Mouse (Mus musculus) neural tube, embryonic 12.5 days (tissue): ENCODE measurements around the gene Pxn. TPM values are rescaled to one million over a fixed set of nuclear protein-coding genes. Genes with fewer than 3 reads are reported as not detected.
"Not testable (repeated sequence)": the region's sequence is repeated elsewhere in the genome, so short reads cannot be mapped to it uniquely, and the experiment has no call there.

Experiments used
- ATAC-seq: fragments of 200-750 bp; cut with Nextera tagmentation; 2 replicates; pipeline ENCODE4 v1.8.0; 2017; ENCODE audit warnings: low read depth, mild to moderate bottlenecking, moderate TSS enrichment, moderate library complexity; ENCODE audit not compliant: low FRiP score
- H3K27ac ChIP-seq: fragments of 300-500 bp; sonication (generic); 2 replicates; pipeline ENCODE4 v1.5.1; 2016
- H3K27me3 ChIP-seq: fragments of 300-500 bp; sonication (generic); replicated peaks from 2 replicates; pipeline ENCODE4 v1.6.1; 2016; ENCODE audit warnings: mild to moderate bottlenecking
- H3K36me3 ChIP-seq: fragments of 300-500 bp; sonication (generic); 2 replicates; pipeline ENCODE4 v1.6.1; 2016; ENCODE audit warnings: mild to moderate bottlenecking
- H3K4me1 ChIP-seq: fragments of 300-500 bp; sonication (generic); 2 replicates; pipeline ENCODE4 v1.6.1; 2016
- H3K4me2 ChIP-seq: fragments of 300-500 bp; sonication (generic); replicated peaks from 2 replicates; pipeline ENCODE4 v1.6.1; 2016; ENCODE audit warnings: mild to moderate bottlenecking
- H3K4me3 ChIP-seq: fragments of 300-500 bp; sonication (generic); 2 replicates; pipeline ENCODE4 v1.5.1; 2016
- H3K9ac ChIP-seq: fragments of 300-500 bp; sonication (generic); 2 replicates; pipeline ENCODE4 v1.6.1; 2016; ENCODE audit warnings: mild to moderate bottlenecking
- H3K9me3 ChIP-seq: fragments of 300-500 bp; sonication (generic); 2 replicates; pipeline ENCODE4 v1.6.1; 2016; ENCODE audit warnings: mild to moderate bottlenecking
- WGBS: fragments of 180-500 bp; shearing (Covaris S2); methylation state at CpG from one replicate; pipeline ENCODE4 v1.1.7; 2016; 5-methylcytosine and 5-hydroxymethylcytosine counted together
- polyA plus RNA-seq: library from polyadenylated mRNA; unstranded; fragments of >200 nt; fragmentation: Nextera tagmentation; extraction: Ambion mirVana; gene quantifications from 2 replicates; pipeline ENCODE4 v1.2.1, GENCODE M21; 2016

Gene Pxn
- polyA plus RNA-seq, 1 experiment from 2014 or later: 33.5 TPM

- Histone ChIP-seq H3K4me3 (peak overlapping the region; percentile 98), H3K9ac (peak overlapping the region; percentile 89), H3K4me2 (peak overlapping the region; percentile 81), H3K27me3 (no peaks in the 10 kb centered on the region), H3K4me1 (peaks cover 38% of the 10 kb centered on the region), H3K36me3 (peaks cover 36% of the 10 kb centered on the region), H3K27ac (peak overlapping the region; percentile 60; the same call in 1 of the 2 replicates), H3K9me3 (no peaks in the 10 kb centered on the region)
- under 1% methylated on average over 44 of the region's 46 CpGs for WGBS
- ATAC-seq: peak; percentile 42
Observed at GRCm38 (mm10) chr5:115565403-115565802, 58.9 kb downstream of the Pxn start.

DNA sequence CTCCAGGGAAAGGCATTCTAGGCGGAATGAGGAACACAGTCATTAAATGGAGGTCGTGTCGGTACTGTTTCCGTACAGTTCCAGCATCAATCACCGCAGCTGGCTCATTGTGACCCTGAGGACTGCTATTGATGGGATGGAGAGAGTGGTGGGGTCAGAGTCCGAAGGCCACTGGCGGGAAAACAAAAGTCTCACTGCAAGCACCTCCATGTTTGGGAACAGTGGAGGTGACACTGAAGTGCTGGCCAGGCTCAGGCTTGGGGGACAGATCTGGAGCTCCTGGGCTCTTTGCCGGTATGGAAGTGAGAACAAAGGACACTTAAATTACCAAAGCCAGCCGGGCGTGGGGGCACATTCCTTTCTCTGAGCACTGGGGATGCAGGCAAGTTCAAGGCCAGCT lies 62.2 kb downstream of the Pxn start:
- ATAC-seq: no peak
- no peak overlapping the region for H3K9ac ChIP-seq
- H3K9me3 ChIP-seq: no peaks in the 10 kb centered on the region
- no peak overlapping the region for H3K27ac ChIP-seq
- H3K27me3 ChIP-seq: no peaks in the 10 kb centered on the region
- H3K4me2 ChIP-seq: no peak overlapping the region
- WGBS: 38% methylated on average over 10 of the region's 10 CpGs
- no peak overlapping the region for H3K4me3 ChIP-seq
- H3K36me3 ChIP-seq: peaks cover 33% of the 10 kb centered on the region
- peaks cover 30% of the 10 kb centered on the region for H3K4me1 ChIP-seq

- 78% methylated on average over 11 of the region's 11 CpGs for WGBS
- Histone ChIP-seq H3K27me3 (no peaks in the 10 kb centered on the region), H3K4me3 (no peak overlapping the region), H3K9ac (no peak overlapping the region), H3K4me2 (no peak overlapping the region), H3K9me3 (no peaks in the 10 kb centered on the region), H3K27ac (no peak overlapping the region), H3K36me3 (peaks cover 35% of the 10 kb centered on the region), H3K4me1 (peaks cover 24% of the 10 kb centered on the region)
- no peak for ATAC-seq
Observed at GRCm38 (mm10) chr5:115569308-115569707, 62.8 kb downstream of the Pxn start.

- no peak overlapping the region for H3K27ac ChIP-seq
- H3K9ac ChIP-seq: no peak overlapping the region
- H3K27me3 ChIP-seq: no peaks in the 10 kb centered on the region
- peaks cover 39% of the 10 kb centered on the region for H3K36me3 ChIP-seq
- no peak for ATAC-seq
- H3K9me3 ChIP-seq: no peaks in the 10 kb centered on the region
- no peak overlapping the region for H3K4me3 ChIP-seq
- 85% methylated on average over 4 of the region's 4 CpGs for WGBS
- H3K4me2 ChIP-seq: no peak overlapping the region
- H3K4me1 ChIP-seq: peaks cover 20% of the 10 kb centered on the region
Observed at GRCm38 (mm10) chr5:115569721-115570120, 63.2 kb downstream of the Pxn start.

DNA sequence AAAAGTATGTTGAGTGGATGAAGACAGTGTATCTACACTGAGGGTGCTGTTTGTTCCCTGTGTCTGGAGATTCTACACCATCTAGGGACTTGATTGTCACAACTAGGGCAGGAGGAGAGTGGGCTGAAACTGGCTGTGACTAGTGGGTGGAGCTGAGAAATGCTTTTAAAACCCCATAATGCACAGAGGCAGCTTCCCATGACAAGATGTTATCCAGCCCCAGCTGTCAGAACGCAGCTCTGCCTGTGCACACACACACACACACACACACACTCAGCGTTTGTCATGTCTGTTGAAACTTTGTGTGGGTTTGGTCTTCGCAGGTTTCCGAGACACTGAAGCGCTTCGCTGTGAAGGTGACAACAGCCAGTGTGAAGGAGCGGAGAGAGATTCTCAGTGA lies 64.6 kb downstream of the Pxn start:
- Histone ChIP-seq H3K4me1 (peaks cover 12% of the 10 kb centered on the region), H3K27ac (no peak overlapping the region), H3K4me2 (no peak overlapping the region), H3K27me3 (no peaks in the 10 kb centered on the region), H3K9ac (no peak overlapping the region), H3K36me3 (peaks cover 51% of the 10 kb centered on the region), H3K4me3 (no peak overlapping the region), H3K9me3 (no peaks in the 10 kb centered on the region)
- WGBS: 97% methylated on average over 7 of the region's 7 CpGs
- ATAC-seq: no peak

- WGBS: 63% methylated on average over 17 of the region's 17 CpGs
- peaks cover 63% of the 10 kb centered on the region for H3K36me3 ChIP-seq
- ATAC-seq: no peak
- H3K27ac ChIP-seq: no peak overlapping the region
- no peak overlapping the region for H3K4me3 ChIP-seq
- H3K9ac ChIP-seq: no peak overlapping the region
- no peak overlapping the region for H3K4me2 ChIP-seq
- H3K27me3 ChIP-seq: no peaks in the 10 kb centered on the region
- peaks cover 9% of the 10 kb centered on the region for H3K4me1 ChIP-seq
- H3K9me3 ChIP-seq: no peaks in the 10 kb centered on the region
Observed at GRCm38 (mm10) chr5:115572679-115573535, 66.4 kb downstream of the Pxn start.

DNA sequence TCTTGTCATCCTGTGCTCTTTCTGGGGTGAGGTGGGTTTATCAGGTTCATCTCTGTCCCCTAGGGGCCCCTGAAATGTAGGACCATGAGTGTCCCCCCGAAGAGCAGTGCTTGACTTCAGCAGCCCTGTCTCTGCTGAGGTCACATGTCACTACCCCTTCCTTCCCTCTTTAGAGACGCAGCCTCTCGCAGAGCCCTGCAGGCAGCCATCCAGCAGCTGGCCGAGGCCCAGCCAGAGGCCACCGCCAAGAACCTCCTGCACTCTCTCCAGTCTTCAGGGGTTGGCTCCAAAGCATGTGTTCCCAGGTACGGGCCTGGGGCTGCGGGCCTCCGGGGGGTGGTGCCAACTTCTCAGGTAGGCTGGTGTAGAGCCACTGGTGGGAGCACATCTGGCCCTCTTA lies 68.5 kb downstream of the Pxn start:
- H3K9me3 ChIP-seq: no peaks in the 10 kb centered on the region
- H3K4me3 ChIP-seq: no peak overlapping the region
- no peak for ATAC-seq
- no peak overlapping the region for H3K9ac ChIP-seq
- H3K4me1 ChIP-seq: no peaks in the 10 kb centered on the region; the same call in 1 of the 2 replicates
- H3K4me2 ChIP-seq: no peak overlapping the region
- H3K36me3 ChIP-seq: peaks cover 84% of the 10 kb centered on the region
- H3K27ac ChIP-seq: no peak overlapping the region
- WGBS: 94% methylated on average over 8 of the region's 8 CpGs
- no peaks in the 10 kb centered on the region for H3K27me3 ChIP-seq

- not testable (repeated sequence) for H3K27me3 ChIP-seq, H3K27ac ChIP-seq, H3K4me3 ChIP-seq, H3K4me1 ChIP-seq, H3K9ac ChIP-seq, H3K4me2 ChIP-seq, ATAC-seq
- Histone ChIP-seq H3K9me3 (peaks cover 10% of the 10 kb centered on the region), H3K36me3 (peaks cover 94% of the 10 kb centered on the region)
- 95% methylated on average over 4 of the region's 4 CpGs for WGBS
Observed at GRCm38 (mm10) chr5:115577686-115578085, 71.2 kb downstream of the Pxn start.

GRCm38 (mm10) chr5:115578922-115579321 lies 72.4 kb downstream of the Pxn start:
- Histone ChIP-seq H3K9ac (no peak overlapping the region), H3K36me3 (peaks cover 95% of the 10 kb centered on the region), H3K4me3 (no peak overlapping the region), H3K9me3 (peaks cover 14% of the 10 kb centered on the region), H3K4me2 (no peak overlapping the region), H3K4me1 (no peaks in the 10 kb centered on the region), H3K27ac (no peak overlapping the region), H3K27me3 (no peaks in the 10 kb centered on the region)
- no peak for ATAC-seq
- 98% methylated on average over 14 of the region's 14 CpGs for WGBS

- Histone ChIP-seq H3K27ac (no peak overlapping the region), H3K36me3 (peaks cover 95% of the 10 kb centered on the region), H3K4me2 (no peak overlapping the region), H3K4me1 (no peaks in the 10 kb centered on the region), H3K4me3 (no peak overlapping the region), H3K9ac (no peak overlapping the region), H3K9me3 (peaks cover 14% of the 10 kb centered on the region), H3K27me3 (no peaks in the 10 kb centered on the region)
- WGBS: 88% methylated on average over 5 of the region's 5 CpGs
- ATAC-seq: no peak
Observed at GRCm38 (mm10) chr5:115579363-115579762, 72.9 kb downstream of the Pxn start.

- Histone ChIP-seq H3K27ac (no peak overlapping the region), H3K36me3 (peaks cover 95% of the 10 kb centered on the region), H3K9me3 (peaks cover 14% of the 10 kb centered on the region), H3K9ac (no peak overlapping the region), H3K4me2 (no peak overlapping the region), H3K27me3 (no peaks in the 10 kb centered on the region), H3K4me1 (no peaks in the 10 kb centered on the region), H3K4me3 (no peak overlapping the region)
- WGBS: 91% methylated on average over 14 of the region's 14 CpGs
- ATAC-seq: no peak
Observed at GRCm38 (mm10) chr5:115580229-115581001, 73.9 kb downstream of the Pxn start.

DNA sequence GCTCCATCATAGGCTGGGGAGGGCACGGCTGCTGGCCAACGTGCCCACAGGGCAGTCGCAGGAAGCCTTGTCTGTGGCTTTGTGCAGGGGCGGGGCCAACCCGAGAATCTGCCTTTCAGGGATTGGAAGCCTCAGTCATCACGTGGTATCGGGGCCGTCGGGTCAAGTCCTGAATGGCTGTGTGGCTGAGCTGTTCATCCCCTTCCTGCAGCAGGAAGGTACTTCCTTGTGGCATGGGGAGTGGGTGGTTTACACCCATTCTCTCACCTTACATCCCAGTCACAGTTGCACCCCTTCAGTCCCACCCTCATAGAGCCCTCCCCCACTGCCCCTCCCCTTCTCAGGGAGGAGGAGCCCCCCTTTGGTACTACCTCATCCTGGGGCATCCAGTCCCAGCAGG lies 75.2 kb downstream of the Pxn start:
- 96% methylated on average over 9 of the region's 9 CpGs for WGBS
- no peak for ATAC-seq
- H3K4me3 ChIP-seq: no peak overlapping the region
- H3K9me3 ChIP-seq: peaks cover 14% of the 10 kb centered on the region
- H3K4me2 ChIP-seq: no peak overlapping the region
- no peak overlapping the region for H3K9ac ChIP-seq
- H3K27ac ChIP-seq: no peak overlapping the region
- H3K4me1 ChIP-seq: no peaks in the 10 kb centered on the region
- H3K36me3 ChIP-seq: peaks cover 97% of the 10 kb centered on the region
- H3K27me3 ChIP-seq: no peaks in the 10 kb centered on the region
